12 mouse cellular contexts compared by ENCODE assay signal in genomic region chr16:35890645-35891044, GRCm38 (mm10). TPM values are rescaled to one million over a fixed set of nuclear protein-coding genes. Genes with fewer than 3 reads are reported as not detected.
A peak's percentile ranks its signal among the peaks of the same experiment; 100 is the strongest.
DNase-seq lines count a peak whose midpoint lies in the region; TF ChIP-seq lines count a peak whose summit lies in the region.
"Had no signal": no experiment of that assay in that cellular context is flagged by ENCODE, and none has a peak within 500 bp of the region (broad histone marks: within the 10 kb centered on the region; RNA-seq: fewer than 3 reads in every experiment).

No protein-coding gene starts in this region.

- H3K79me2 ChIP-seq in CH12.LX (replicated peaks; ENCODE audit: control insufficient read depth, extremely low read depth, insufficient read depth, poor library complexity, severe bottlenecking), result no peaks in the 10 kb centered on the region

- no peak for TF ChIP-seq EP300 in CH12.LX (IDR thresholded peaks at IDR 0.05; ENCODE audit: low read length)

- TF ChIP-seq RAD21 in CH12.LX (IDR thresholded peaks at IDR 0.05; ENCODE audit: low read depth, low read length), result peak; percentile 49

- peaks cover 9 to 17% of the 10 kb centered on the region in 2 experiments for H3K4me1 ChIP-seq in CH12.LX (ENCODE audit: control insufficient read depth in 1 of 2, insufficient read depth in 2 of 2)
- H3K4me1 ChIP-seq in hindbrain, embryonic 10.5 days (replicated peaks), result no peaks in the 10 kb centered on the region
- H3K4me1 ChIP-seq: kidney, embryonic 15.5 days; liver, embryonic 13.5 days; midbrain, embryonic 12.5 days had no signal

- TF ChIP-seq CTCF in layer of hippocampus, adult 2 months (conservative IDR thresholded peaks at IDR 0.05), result peak; percentile 61
- TF ChIP-seq CTCF in CH12.LX (conservative IDR thresholded peaks at IDR 0.05 in 1 of 2, IDR thresholded peaks at IDR 0.05 in 1 of 2; ENCODE audit: low read depth in 2 of 2, low read length in 2 of 2), result peak; percentile 46 to 71

- no peak overlapping the region for H3K4me2 ChIP-seq in CH12.LX (ENCODE audit: insufficient read depth, low read depth, poor library complexity, severe bottlenecking)
- H3K4me2 ChIP-seq: kidney, embryonic 15.5 days; liver, embryonic 13.5 days; midbrain, embryonic 12.5 days had no signal

- H3K27ac ChIP-seq in layer of hippocampus, adult 2 months, result no peak overlapping the region
- H3K27ac ChIP-seq in CH12.LX (ENCODE audit: insufficient read depth, low read depth), result no peak overlapping the region
- no peak overlapping the region for H3K27ac ChIP-seq in hindbrain, embryonic 10.5 days
- H3K27ac ChIP-seq: kidney, embryonic 15.5 days; liver, embryonic 13.5 days; midbrain, embryonic 12.5 days had no signal

- H3K9me3 ChIP-seq in CH12.LX (replicated peaks; ENCODE audit: low read length), result no peaks in the 10 kb centered on the region
- no peaks in the 10 kb centered on the region for H3K9me3 ChIP-seq in hindbrain, embryonic 10.5 days
- H3K9me3 ChIP-seq: kidney, embryonic 15.5 days; liver, embryonic 13.5 days; midbrain, embryonic 12.5 days had no signal

- TF ChIP-seq POLR2A in CH12.LX (IDR thresholded peaks at IDR 0.05; ENCODE audit: low read depth, low read length), result no peak

- H3K36me3 ChIP-seq in CH12.LX (replicated peaks in 1 of 2; ENCODE audit: control insufficient read depth in 1 of 2, insufficient read depth in 1 of 2, low read length in 1 of 2), result no peaks in the 10 kb centered on the region
- H3K36me3 ChIP-seq in hindbrain, embryonic 10.5 days, result no peaks in the 10 kb centered on the region
- H3K36me3 ChIP-seq: kidney, embryonic 15.5 days; liver, embryonic 13.5 days; midbrain, embryonic 12.5 days had no signal

- H3K27me3 ChIP-seq in CH12.LX (replicated peaks), result no peaks in the 10 kb centered on the region
- no peaks in the 10 kb centered on the region for H3K27me3 ChIP-seq in hindbrain, embryonic 10.5 days (ENCODE audit: insufficient read depth, poor library complexity, severe bottlenecking)
- H3K27me3 ChIP-seq: kidney, embryonic 15.5 days; liver, embryonic 13.5 days; midbrain, embryonic 12.5 days had no signal

- dilution Hi-C loops in CH12.LX (cut with MboI; ENCODE audit: extremely low pct_ligation_motif_present, extremely low pct_unique_long_range_greater_than_20kb, low sequenced_read_pairs), result no loop called here

- H3K9ac ChIP-seq in CH12.LX (ENCODE audit: insufficient read depth, low read depth), result no peak overlapping the region
- H3K9ac ChIP-seq: kidney, embryonic 15.5 days; liver, embryonic 13.5 days; midbrain, embryonic 12.5 days had no signal

- in situ Hi-C loops in CH12.LX (cut with MboI; ENCODE audit: low pct_ligation_motif_present, low pct_unique_long_range_greater_than_20kb, low sequenced_read_pairs), result no loop called here

- WGBS in hindbrain, embryonic 10.5 days, result 77% methylated on average over 3 of the region's 3 CpGs

- H3K4me3 ChIP-seq in layer of hippocampus, adult 2 months, result no peak overlapping the region
- no peak overlapping the region for H3K4me3 ChIP-seq in CH12.LX (replicated peaks in 1 of 3; ENCODE audit: low read depth in 2 of 3, low read length in 2 of 3, poor library complexity in 1 of 3)
- H3K4me3 ChIP-seq in hindbrain, embryonic 10.5 days, result no peak overlapping the region
- H3K4me3 ChIP-seq: kidney, embryonic 15.5 days; liver, embryonic 13.5 days; midbrain, embryonic 12.5 days had no signal

- no peak for DNase-seq in layer of hippocampus, adult 2 months (ENCODE audit: low spot score in 2 of 2)
- no peak for DNase-seq in layer of hippocampus, postnatal 10 days (ENCODE audit: low spot score in 2 of 2)
- DNase-seq in 3T3-L1 (ENCODE audit: low read depth, low spot score) (peak; percentile 31), CH12.LX (ENCODE audit: extremely low read depth) (no peak)
- DNase-seq in induced T-regulatory cell, adult 2 months (ENCODE audit: low read depth), result peak; percentile 44
- no peak for DNase-seq in c-Kit-positive CD71-positive TER-119-positive erythroid progenitor cells, embryonic 14.5 days (ENCODE audit: low spot score)
- DNase-seq in hindbrain, embryonic 10.5 days (ENCODE audit: low spot score), result no peak
- DNase-seq: heart, adult 18-20 months; liver, embryonic 13.5 days; thymus, postnatal 25 days had no signal

TF ChIP-seq in CH12.LX, 34 proteins besides CTCF, POLR2A, EP300 and RAD21:
- TF ChIP-seq SMC3 (IDR thresholded peaks at IDR 0.05; ENCODE audit: low read depth, low read length), result peak; percentile 52
- TF ChIP-seq USF1 (IDR thresholded peaks at IDR 0.05; ENCODE audit: low read depth, low read length), result no peak

RNA-seq across cellular contexts. Expression of gene Parp14, which starts 19.3 kb away (rescaled TPM):
- 1 to 10 TPM; 1.2 to 1.4 TPM for total RNA-seq in layer of hippocampus, adult 2 months (2021)
- total RNA-seq in layer of hippocampus, postnatal 10 days (2021), result 1 to 10 TPM in 1 of 2 experiments, under 1 TPM in 1; 0.87 to 1.4 TPM
- total RNA-seq in CH12.LX (2012; rRNA removed) (5.5 and 6.0 TPM in 2 replicates), CH12.LX (2014; rRNA removed) (3.5 and 3.9 TPM in 2 replicates)
- polyA plus RNA-seq in CH12.LX (2012; ENCODE audit: insufficient read length, low read depth), result 5.9 and 6.4 TPM in 2 replicates
- 0.18 and 0.21 TPM in 2 replicates for polyA plus RNA-seq in hindbrain, embryonic 10.5 days (2016; fragmentation: Nextera tagmentation; extraction: Ambion mirVana)

RNA-seq across cellular contexts. Expression of gene Parp9, which starts 47.6 kb away (rescaled TPM):
- total RNA-seq in layer of hippocampus, adult 2 months (2021), result 1 to 10 TPM; 3.1 to 3.6 TPM
- 1 to 10 TPM; 1.9 to 2.3 TPM for total RNA-seq in layer of hippocampus, postnatal 10 days (2021)
- 26.1 and 30.3 TPM in 2 replicates for total RNA-seq in CH12.LX (2012; rRNA removed)
- total RNA-seq in CH12.LX (2014; rRNA removed), result 53.1 and 56.9 TPM in 2 replicates
- polyA plus RNA-seq in CH12.LX (2012; ENCODE audit: insufficient read length, low read depth), result 33.2 and 34.3 TPM in 2 replicates
- polyA plus RNA-seq in hindbrain, embryonic 10.5 days (2016; fragmentation: Nextera tagmentation; extraction: Ambion mirVana), result 2.0 and 2.2 TPM in 2 replicates

RNA-seq across cellular contexts. Expression of gene Dtx3l, which starts 48.3 kb away (rescaled TPM):
- 1 to 10 TPM; 4.8 TPM for total RNA-seq in layer of hippocampus, adult 2 months (2021)
- 1 to 10 TPM; 2.9 to 3.3 TPM for total RNA-seq in layer of hippocampus, postnatal 10 days (2021)
- 10.7 and 14.4 TPM in 2 replicates for total RNA-seq in CH12.LX (2012; rRNA removed)
- 20.4 and 21.1 TPM in 2 replicates for total RNA-seq in CH12.LX (2014; rRNA removed)
- polyA plus RNA-seq in CH12.LX (2012; ENCODE audit: insufficient read length, low read depth), result 12.8 and 17.4 TPM in 2 replicates
- 1.3 and 2.4 TPM in 2 replicates for polyA plus RNA-seq in hindbrain, embryonic 10.5 days (2016; fragmentation: Nextera tagmentation; extraction: Ambion mirVana)

Comparison
In these comparisons a context has a peak if more than half of its experiments do, and no peak if none do; other contexts are left out.
1. DNase-seq: peak in 3T3-L1 (single experiment) and induced T-regulatory cell, adult 2 months (single experiment); none in layer of hippocampus, adult 2 months (0 of 2), layer of hippocampus, postnatal 10 days (0 of 2), CH12.LX (single experiment), c-Kit-positive CD71-positive TER-119-positive erythroid progenitor cells, embryonic 14.5 days (single experiment) and hindbrain, embryonic 10.5 days (single experiment).
2. RNA of gene Parp9, which starts 47.6 kb away (total RNA-seq): 26.1 to 56.9 TPM in CH12.LX; 3.1 to 3.6 TPM in layer of hippocampus, adult 2 months and 1.9 to 2.3 TPM in layer of hippocampus, postnatal 10 days; every median in the first group is over 4 times any median in the second.